Mouse (Mus musculus): ENCODE data around the gene Dohh.

DNA sequence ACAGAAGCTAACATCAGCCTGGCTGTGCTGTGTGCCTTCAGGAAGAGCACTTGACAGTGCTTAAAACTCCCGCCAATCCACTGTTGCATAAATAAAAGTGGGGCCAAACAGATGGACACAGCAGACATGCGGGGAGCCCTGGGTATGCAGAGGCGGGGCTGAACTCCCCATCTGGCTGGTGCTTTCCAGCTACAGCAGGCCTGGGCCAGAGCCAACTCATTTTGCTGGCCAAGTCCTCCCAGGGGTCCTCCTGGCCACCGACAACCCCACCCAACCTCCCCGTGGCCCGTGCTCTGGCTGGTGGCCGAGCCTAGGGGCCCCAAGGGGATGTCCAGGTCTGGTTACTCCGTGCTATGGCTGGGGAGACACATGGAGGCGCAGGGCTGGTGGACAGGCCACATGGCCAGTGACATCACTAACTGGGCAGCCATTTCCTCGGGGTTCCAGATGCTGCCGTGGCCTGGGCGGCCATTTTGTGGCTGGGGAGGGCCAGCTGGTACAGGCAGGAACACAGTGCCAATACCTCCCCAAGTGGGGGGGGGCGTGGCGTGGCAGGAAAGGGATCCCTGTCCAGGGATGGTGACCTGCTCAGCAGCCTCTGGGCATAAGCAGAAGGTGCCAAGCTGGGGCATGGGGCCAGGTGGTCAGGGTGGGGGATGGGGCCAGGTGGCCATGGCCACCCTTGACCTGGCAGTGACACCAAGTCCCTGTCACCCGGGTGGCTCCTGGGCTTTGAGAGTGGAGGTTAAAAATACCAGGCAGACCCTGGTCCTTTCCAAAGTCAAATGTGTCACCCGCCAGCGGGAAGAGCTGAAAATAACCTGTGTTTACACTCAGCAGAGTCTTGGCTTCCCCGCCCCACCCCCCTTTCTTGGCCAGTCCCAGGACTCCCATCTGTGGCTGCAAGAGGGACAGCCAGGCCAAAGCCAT lies 27.5 kb downstream of the Dohh start:
- TF ChIP-seq GATA1 (IDR thresholded peaks at IDR 0.05; ENCODE audit: low read length) (no peak), TAL1 (IDR thresholded peaks at IDR 0.05; ENCODE audit: low read length) (no peak)
